Mouse (Mus musculus) MEL (cell line): ENCODE data around the gene Ubap1l. TPM values are rescaled to one million over a fixed set of nuclear protein-coding genes. Genes with fewer than 3 reads are reported as not detected.

Experiments used
- DNase-seq: peaks from one replicate; pipeline ENCODE4 v3.0.0; 2011; ENCODE audit warnings: low read depth, low spot score
- H3K27ac ChIP-seq: 2 replicates; pipeline ENCODE4 v1.5.1; 2012; ENCODE audit warnings: low read depth, mild to moderate bottlenecking, control low read depth, low read length, moderate library complexity; ENCODE audit not compliant: control insufficient read depth
- H3K27me3 ChIP-seq, 2 experiments: fragments of 150-350 bp in 1 of 2; sonication (generic) in 1 of 2; 2 replicates each; pipeline ENCODE4 v1.6.1; 2012; ENCODE audit warnings: low read length in 2 of 2, mild to moderate bottlenecking in 2 of 2, improper control_type of control experiment in 1 of 2, moderate library complexity in 1 of 2; ENCODE audit not compliant: insufficient read depth in 2 of 2, control insufficient read depth in 1 of 2
- H3K36me3 ChIP-seq, 2 experiments: 2 replicates each; pipeline ENCODE4 v1.6.1; 2012 to 2014; ENCODE audit warnings: low read length in 2 of 2, improper control_type of control experiment in 1 of 2, inconsistent platforms in 1 of 2, mild to moderate bottlenecking in 1 of 2; ENCODE audit not compliant: insufficient read depth in 2 of 2, control insufficient read depth in 1 of 2
- H3K4me1 ChIP-seq, 2 experiments: fragments of 150-350 bp in 1 of 2; sonication (generic) in 1 of 2; 2 replicates each; pipeline ENCODE4 v1.6.1; 2012; ENCODE audit warnings: low read length in 2 of 2, improper control_type of control experiment in 1 of 2, mild to moderate bottlenecking in 1 of 2; ENCODE audit not compliant: insufficient read depth in 2 of 2, control insufficient read depth in 1 of 2
- H3K4me3 ChIP-seq, 2 experiments: fragments of 150-350 bp in 1 of 2; sonication (generic) in 1 of 2; 2 replicates each; pipeline ENCODE4 v1.5.1; 2012; ENCODE audit warnings: low read depth in 2 of 2, low read length in 2 of 2, mild to moderate bottlenecking in 2 of 2, moderate library complexity in 2 of 2, control low read depth in 1 of 2, improper control_type of control experiment in 1 of 2; ENCODE audit not compliant: control insufficient read depth in 1 of 2, insufficient read depth in 1 of 2
- H3K79me2 ChIP-seq: 2 replicates; pipeline ENCODE4 v1.6.1; 2012; ENCODE audit warnings: mild to moderate bottlenecking, low read length, moderate library complexity; ENCODE audit not compliant: control insufficient read depth, poor library complexity, insufficient read depth
- H3K9ac ChIP-seq: 2 replicates; pipeline ENCODE4 v1.6.1; 2012; ENCODE audit warnings: low read depth, mild to moderate bottlenecking, control low read depth, low read length, moderate library complexity; ENCODE audit not compliant: control insufficient read depth, poor library complexity, severe bottlenecking
- H3K9me3 ChIP-seq: fragments of 150-350 bp; sonication (generic); replicated peaks from 2 replicates; pipeline ENCODE4 v1.6.1; 2012; ENCODE audit warnings: mild to moderate bottlenecking, low read length, improper control_type of control experiment, moderate library complexity; ENCODE audit not compliant: insufficient read depth
- CHD1 ChIP-seq: IDR thresholded peaks from 2 replicates; pipeline ENCODE4 v1.6.1; 2012; ENCODE audit warnings: low read depth, mild to moderate bottlenecking, inconsistent platforms, low read length, improper control_type of control experiment
- CTCF ChIP-seq, 3 experiments: IDR thresholded peaks in 2 of 3; conservative IDR thresholded peaks in 1 of 3; 2 replicates each; pipeline ENCODE4 v1.5.1; 2011 to 2012; ENCODE audit warnings: low read length in 3 of 3, low read depth in 2 of 3, mild to moderate bottlenecking in 2 of 3, improper control_type of control experiment in 1 of 3, inconsistent platforms in 1 of 3, mixed read lengths in 1 of 3, moderate library complexity in 1 of 3; ENCODE audit not compliant: control insufficient read depth in 1 of 3, insufficient read depth in 1 of 3, poor library complexity in 1 of 3, severe bottlenecking in 1 of 3
- E2F4 ChIP-seq: IDR thresholded peaks from 2 replicates; pipeline ENCODE4 v1.6.1; 2011; ENCODE audit warnings: low read depth, low read length, improper control_type of control experiment, borderline replicate concordance
- ETS1 ChIP-seq: IDR thresholded peaks from 2 replicates; pipeline ENCODE4 v1.6.1; 2012; ENCODE audit warnings: low read depth, mild to moderate bottlenecking, inconsistent platforms, low read length, improper control_type of control experiment, moderate library complexity
- GABPA ChIP-seq: IDR thresholded peaks from 2 replicates; pipeline ENCODE4 v1.6.1; 2012; ENCODE audit warnings: low read depth, mild to moderate bottlenecking, inconsistent platforms, low read length, improper control_type of control experiment, moderate library complexity
- GATA1 ChIP-seq: IDR thresholded peaks from 2 replicates; pipeline ENCODE4 v1.6.1; 2011; ENCODE audit warnings: low read depth, low read length, improper control_type of control experiment
- HCFC1 ChIP-seq: IDR thresholded peaks from 2 replicates; pipeline ENCODE4 v1.6.1; 2012; ENCODE audit warnings: low read depth, mild to moderate bottlenecking, inconsistent platforms, low read length, improper control_type of control experiment, moderate library complexity
- MAFK ChIP-seq: IDR thresholded peaks from 2 replicates; pipeline ENCODE4 v1.6.1; 2011; ENCODE audit warnings: low read depth, mild to moderate bottlenecking, low read length, improper control_type of control experiment, borderline replicate concordance
- MAX ChIP-seq: IDR thresholded peaks from 2 replicates; pipeline ENCODE4 v1.6.1; 2011; ENCODE audit warnings: low read length, improper control_type of control experiment
- MXI1 ChIP-seq: IDR thresholded peaks from 2 replicates; pipeline ENCODE4 v1.6.1; 2011; ENCODE audit warnings: mild to moderate bottlenecking, low read depth, low read length, improper control_type of control experiment
- NELFE ChIP-seq: IDR thresholded peaks from 2 replicates; pipeline ENCODE4 v1.6.1; 2011; ENCODE audit warnings: low read depth, low read length, improper control_type of control experiment
- POLR2AphosphoS2 ChIP-seq: IDR thresholded peaks from 2 replicates; pipeline ENCODE4 v1.6.1; 2011; ENCODE audit warnings: low read length, improper control_type of control experiment
- POLR2AphosphoS5 ChIP-seq: IDR thresholded peaks from 2 replicates; pipeline ENCODE4 v1.6.1; 2012; ENCODE audit warnings: low read depth, borderline replicate concordance, mild to moderate bottlenecking, inconsistent platforms, low read length, moderate library complexity, mixed read lengths
- RAD21 ChIP-seq: IDR thresholded peaks from 2 replicates; pipeline ENCODE4 v1.6.1; 2011; ENCODE audit warnings: mild to moderate bottlenecking, low read depth, low read length, improper control_type of control experiment
- RCOR1 ChIP-seq: IDR thresholded peaks from 2 replicates; pipeline ENCODE4 v1.6.1; 2012; ENCODE audit warnings: low read depth, mild to moderate bottlenecking, inconsistent platforms, low read length, improper control_type of control experiment
- TAL1 ChIP-seq: IDR thresholded peaks from 2 replicates; pipeline ENCODE4 v1.6.1; 2012; ENCODE audit warnings: mild to moderate bottlenecking, inconsistent platforms, low read length, moderate library complexity, mixed read lengths
- TCF12 ChIP-seq: IDR thresholded peaks from 2 replicates; pipeline ENCODE4 v1.6.1; 2014; ENCODE audit warnings: low read depth, mild to moderate bottlenecking, inconsistent platforms, low read length, improper control_type of control experiment, moderate library complexity
- UBTF ChIP-seq: IDR thresholded peaks from 2 replicates; pipeline ENCODE4 v1.6.1; 2012; ENCODE audit warnings: low read depth, mild to moderate bottlenecking, inconsistent platforms, low read length, improper control_type of control experiment, moderate library complexity, borderline replicate concordance; ENCODE audit not compliant: insufficient read depth
- USF1 ChIP-seq: IDR thresholded peaks from 2 replicates; pipeline ENCODE4 v1.6.1; 2014; ENCODE audit warnings: low read depth, mild to moderate bottlenecking, inconsistent platforms, low read length, improper control_type of control experiment, moderate library complexity
- ZMIZ1 ChIP-seq: IDR thresholded peaks from 2 replicates; pipeline ENCODE4 v1.6.1; 2012; ENCODE audit warnings: low read depth, mild to moderate bottlenecking, inconsistent platforms, low read length, improper control_type of control experiment, moderate library complexity
- polyA plus RNA-seq, 2 experiments: library from polyadenylated mRNA; stranded (reverse) in 1 of 2; unstranded in 1 of 2; fragments of >175 nt in 1 of 2; fragments of >200 nt in 1 of 2; gene quantifications; 2 replicates each; pipeline versions ENCODE4 v1.2.1 to v1.2.4; 2012; ENCODE audit warnings: low replicate concordance in 2 of 2, low read depth in 1 of 2; ENCODE audit not compliant: insufficient read length in 2 of 2, insufficient read depth in 1 of 2, missing spikeins in 1 of 2
- total RNA-seq: library from RNA; depleted of rRNA; stranded (reverse); fragments of 300-350 nt; gene quantifications from 2 replicates; pipeline ENCODE4 v1.2.3, GENCODE M21; 2012

Ubap1l gene
- total and polyA plus RNA-seq, 3 experiments: 0.08 TPM; not detected in 2

- Histone ChIP-seq H3K79me2 (peaks cover 36% of the 10 kb centered on the region), H3K9me3 (no peaks in the 10 kb centered on the region), H3K27ac (no peak overlapping the region), H3K36me3 (peaks cover 3 to 15% of the 10 kb centered on the region in 2 experiments), H3K27me3 (no peaks in the 10 kb centered on the region), H3K4me3 (no peak overlapping the region), H3K9ac (no peak overlapping the region), H3K4me1 (peaks cover 0 to 7% of the 10 kb centered on the region in 2 experiments; a peak in 2 of 4 replicates)
- TF ChIP-seq NELFE: no peak
- TF ChIP-seq TCF12: no peak
- no peak for TF ChIP-seq TAL1
- no peak for TF ChIP-seq POLR2AphosphoS2
- TF ChIP-seq GABPA: no peak
- DNase-seq: no peak
These were observed 7.6 kb upstream of the Ubap1l start for GRCm38 (mm10) chr9:65353251-65353650.

- Histone ChIP-seq H3K4me3 (no peak overlapping the region), H3K36me3 (peaks cover 0 to 5% of the 10 kb centered on the region in 2 experiments; a peak in 3 of 4 replicates), H3K79me2 (peaks cover 11% of the 10 kb centered on the region), H3K9me3 (no peaks in the 10 kb centered on the region), H3K9ac (no peak overlapping the region), H3K4me1 (no peaks in the 10 kb centered on the region), H3K27me3 (no peaks in the 10 kb centered on the region), H3K27ac (no peak overlapping the region)
- no peak for DNase-seq
- TF ChIP-seq MXI1 (no peak), POLR2AphosphoS2 (no peak), ZMIZ1 (no peak), USF1 (no peak), UBTF (no peak), ETS1 (no peak), MAX (no peak), POLR2AphosphoS5 (no peak), RCOR1 (no peak), E2F4 (no peak), CHD1 (no peak), GATA1 (no peak), RAD21 (no peak), HCFC1 (no peak), MAFK (no peak), CTCF (IDR thresholded peaks at IDR 0.05 in 2 of 3, conservative IDR thresholded peaks at IDR 0.05 in 1 of 3; ENCODE audit: control insufficient read depth in 1 of 3, insufficient read depth in 1 of 3, low read depth in 2 of 3, low read length in 3 of 3, poor library complexity in 1 of 3, severe bottlenecking in 1 of 3) (no peak), GABPA (no peak)
These were observed 4.3 kb upstream of the Ubap1l start for GRCm38 (mm10) chr9:65356561-65356960.
